Mouse (Mus musculus) cerebellum, adult 2 months (tissue): ENCODE measurements around the gene Grb2.

Experiments
- CTCF ChIP-seq: fragments of 200-500 bp; IDR thresholded peaks from 2 replicates; pipeline ENCODE4 v1.5.1; 2011; ENCODE audit warnings: low read depth, mild to moderate bottlenecking, control low read depth, low read length, moderate library complexity, borderline replicate concordance; ENCODE audit not compliant: insufficient read depth
- POLR2A ChIP-seq: fragments of 200-500 bp; IDR thresholded peaks from 2 replicates; pipeline ENCODE4 v1.6.1; 2011; ENCODE audit warnings: low read length, control low read depth, borderline replicate concordance; ENCODE audit not compliant: insufficient read depth

DNA sequence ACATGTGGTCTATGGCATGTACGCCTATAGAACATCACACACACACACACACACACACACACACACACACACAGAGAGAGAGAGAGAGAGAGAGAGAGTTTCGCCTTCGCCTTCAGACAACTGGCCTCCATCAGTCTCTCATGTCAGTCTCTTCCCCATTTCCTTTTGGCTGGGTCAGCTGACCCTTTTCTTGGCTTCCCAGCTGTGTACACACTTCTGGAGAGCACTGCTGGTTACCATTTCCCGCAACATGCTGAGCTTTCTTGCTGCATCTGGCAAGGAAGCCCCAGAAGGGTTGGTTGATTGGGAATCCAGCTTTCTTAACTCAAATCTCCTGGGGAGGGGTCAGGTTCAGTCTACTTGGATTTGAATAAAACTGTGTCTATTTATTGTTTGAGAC is 74.3 kb downstream of the Grb2 start:
- TF ChIP-seq CTCF (no peak), POLR2A (no peak)
